Mouse (Mus musculus) ES-Bruce4 (cell line): Measurements from ENCODE around the gene Ssh1.

Experiments used
- CTCF ChIP-seq: IDR thresholded peaks from one replicate; pipeline ENCODE4 v1.8.1; 2011; ENCODE audit warnings: low read depth, low read length
- POLR2A ChIP-seq: IDR thresholded peaks from one replicate; pipeline ENCODE4 v1.8.1; 2011; ENCODE audit warnings: low read length; ENCODE audit not compliant: insufficient read depth

DNA sequence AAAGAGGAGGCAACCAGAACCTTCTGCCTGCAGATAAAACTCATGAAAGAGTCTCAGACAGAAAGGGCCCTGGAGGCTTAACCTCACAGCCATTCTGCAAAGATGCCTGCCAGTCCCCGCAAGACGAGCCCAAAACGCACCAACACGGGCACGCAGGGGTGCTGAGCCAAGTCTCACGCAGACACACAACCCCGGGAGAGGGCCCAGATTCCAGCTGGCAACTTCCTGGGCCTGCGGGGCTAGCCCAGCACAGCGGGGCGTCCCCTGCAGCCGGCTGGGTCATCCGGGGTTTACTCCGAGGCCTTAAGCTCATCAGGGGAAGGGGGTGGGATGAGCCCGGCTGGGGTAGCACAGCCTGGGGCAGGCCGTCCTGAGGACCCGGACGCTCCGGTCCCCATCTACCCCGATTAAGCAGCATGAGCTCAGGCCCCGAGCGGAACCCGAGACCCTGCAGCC, 635 bp downstream of the Ssh1 start:
- TF ChIP-seq CTCF (no peak), POLR2A (no peak)
